Mouse (Mus musculus): ENCODE measurements around the gene Kif1a.

DNA sequence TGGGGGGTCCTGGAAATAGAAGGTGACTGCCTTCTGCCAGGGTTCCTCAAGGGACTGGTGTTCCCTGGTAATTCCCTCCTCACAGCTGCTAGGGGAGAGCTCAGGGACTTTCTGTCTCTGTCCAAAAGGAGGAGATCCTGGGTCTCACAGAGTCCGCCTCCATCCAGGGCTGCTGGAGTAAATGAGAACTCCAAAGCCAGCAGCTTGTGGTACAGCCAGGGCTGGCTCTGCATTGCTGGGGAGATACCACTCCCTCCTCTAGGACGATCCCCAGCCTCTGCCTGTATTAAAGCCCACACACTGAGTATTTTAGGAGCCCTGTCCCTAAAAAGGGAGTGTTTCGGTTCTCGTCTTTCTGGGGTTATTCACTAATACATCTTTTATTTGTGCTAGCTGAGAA, 81.1 kb downstream of the Kif1a start:
- no peak for TF ChIP-seq CTCF (IDR thresholded peaks at IDR 0.05; ENCODE audit: low read depth)
- no peak for TF ChIP-seq EP300 (optimal IDR thresholded peaks at IDR 0.05)

Data from stomach, postnatal 0 days (tissue).